Mouse (Mus musculus) CH12.LX (cell line): ENCODE measurements at regions not wholly inside any gene's neighbourhood (a gene's known extent, or its start where the extent isn't known, plus 50 kb on each side); places are given as distances from the start of the nearest gene placed in this dataset.

Source experiments
- DNase-seq: peaks from one replicate; pipeline ENCODE4 v3.0.0-alpha.2; 2013; ENCODE audit errors: extremely low read depth
- H3K27ac ChIP-seq: 2 replicates; pipeline ENCODE4 v1.5.1; 2012; ENCODE audit warnings: low read depth, mild to moderate bottlenecking, control low read depth, moderate library complexity; ENCODE audit not compliant: insufficient read depth
- H3K27me3 ChIP-seq: replicated peaks from 2 replicates; pipeline ENCODE3; 2012; ENCODE audit warnings: inconsistent platforms
- H3K36me3 ChIP-seq, 2 experiments: replicated peaks in 1 of 2; 2 replicates each; pipeline versions ENCODE3 to v1.6.1; 2012; ENCODE audit warnings: inconsistent platforms in 1 of 2, low read length in 1 of 2, mild to moderate bottlenecking in 1 of 2, mixed read lengths in 1 of 2, moderate library complexity in 1 of 2; ENCODE audit not compliant: control insufficient read depth in 1 of 2, insufficient read depth in 1 of 2
- H3K4me1 ChIP-seq, 2 experiments: 2 replicates each; pipeline ENCODE4 v1.6.1; 2012; ENCODE audit warnings: inconsistent platforms in 1 of 2, moderate library complexity in 1 of 2; ENCODE audit not compliant: insufficient read depth in 2 of 2, control insufficient read depth in 1 of 2
- H3K4me2 ChIP-seq: 2 replicates; pipeline ENCODE4 v1.6.1; 2012; ENCODE audit warnings: low read depth, mild to moderate bottlenecking, control low read depth; ENCODE audit not compliant: poor library complexity, insufficient read depth, severe bottlenecking
- H3K4me3 ChIP-seq, 3 experiments: fragments of 150-350 bp in 1 of 3; sonication (generic) in 1 of 3; replicated peaks in 1 of 3; 2 replicates each; pipeline versions ENCODE3 to v1.5.1; 2011 to 2012; ENCODE audit warnings: low read depth in 2 of 3, low read length in 2 of 3, mild to moderate bottlenecking in 2 of 3, moderate library complexity in 2 of 3, control low read depth in 1 of 3, improper control_type of control experiment in 1 of 3, inconsistent platforms in 1 of 3, mixed read lengths in 1 of 3; ENCODE audit not compliant: poor library complexity in 1 of 3
- H3K79me2 ChIP-seq: replicated peaks from 2 replicates; pipeline ENCODE4 v1.6.1; 2012; ENCODE audit warnings: mild to moderate bottlenecking, moderate library complexity; ENCODE audit not compliant: control insufficient read depth, poor library complexity, insufficient read depth, severe bottlenecking; ENCODE audit errors: extremely low read depth
- H3K9ac ChIP-seq: 2 replicates; pipeline ENCODE4 v1.6.1; 2012; ENCODE audit warnings: low read depth, mild to moderate bottlenecking, control low read depth, moderate library complexity; ENCODE audit not compliant: insufficient read depth
- H3K9me3 ChIP-seq: replicated peaks from 2 replicates; pipeline ENCODE3; 2012; ENCODE audit warnings: low read length, inconsistent platforms, mixed read lengths
- BHLHE40 ChIP-seq: IDR thresholded peaks from 2 replicates; pipeline ENCODE4 v1.6.1; 2011; ENCODE audit warnings: mild to moderate bottlenecking, low read depth, low read length, improper control_type of control experiment
- ELF1 ChIP-seq: IDR thresholded peaks from 2 replicates; pipeline ENCODE4 v1.6.1; 2014; ENCODE audit warnings: low read depth, mild to moderate bottlenecking, inconsistent platforms, low read length, improper control_type of control experiment
- EP300 ChIP-seq: IDR thresholded peaks from 2 replicates; pipeline ENCODE4 v1.6.1; 2011; ENCODE audit warnings: low read length, improper control_type of control experiment
- GABPA ChIP-seq: IDR thresholded peaks from 2 replicates; pipeline ENCODE4 v1.6.1; 2012; ENCODE audit warnings: low read depth, low read length, improper control_type of control experiment, inconsistent platforms; ENCODE audit not compliant: insufficient replicate concordance
- IRF4 ChIP-seq: IDR thresholded peaks from 2 replicates; pipeline ENCODE4 v1.6.1; 2014; ENCODE audit warnings: low read depth, mild to moderate bottlenecking, inconsistent platforms, low read length, improper control_type of control experiment
- JUN ChIP-seq: IDR thresholded peaks from 2 replicates; pipeline ENCODE4 v1.6.1; 2011; ENCODE audit warnings: low read depth, mild to moderate bottlenecking, low read length, improper control_type of control experiment, moderate library complexity; ENCODE audit not compliant: insufficient read depth
- JUND ChIP-seq: conservative IDR thresholded peaks from 2 replicates; pipeline ENCODE4 v1.6.1; 2011; ENCODE audit warnings: low read depth, low read length, improper control_type of control experiment
- KAT2A ChIP-seq: IDR thresholded peaks from 2 replicates; pipeline ENCODE4 v1.6.1; 2012; ENCODE audit warnings: low read length, improper control_type of control experiment, inconsistent platforms; ENCODE audit not compliant: insufficient replicate concordance
- MAFK ChIP-seq: IDR thresholded peaks from 2 replicates; pipeline ENCODE4 v1.6.1; 2011; ENCODE audit warnings: low read length, improper control_type of control experiment; ENCODE audit not compliant: insufficient replicate concordance
- MAZ ChIP-seq: IDR thresholded peaks from 2 replicates; pipeline ENCODE4 v1.6.1; 2012; ENCODE audit warnings: low read depth, mild to moderate bottlenecking, inconsistent platforms, low read length, improper control_type of control experiment, moderate library complexity
- MEF2A ChIP-seq: IDR thresholded peaks from 2 replicates; pipeline ENCODE4 v1.6.1; 2014; ENCODE audit warnings: low read depth, mild to moderate bottlenecking, inconsistent platforms, low read length, improper control_type of control experiment, borderline replicate concordance
- MXI1 ChIP-seq: IDR thresholded peaks from 2 replicates; pipeline ENCODE4 v1.6.1; 2011; ENCODE audit warnings: mild to moderate bottlenecking, low read depth, low read length, improper control_type of control experiment
- NELFE ChIP-seq: IDR thresholded peaks from 2 replicates; pipeline ENCODE4 v1.6.1; 2011; ENCODE audit warnings: low read depth, low read length, improper control_type of control experiment
- PAX5 ChIP-seq: IDR thresholded peaks from 2 replicates; pipeline ENCODE4 v1.6.1; 2012; ENCODE audit warnings: low read length, inconsistent platforms, mixed read lengths
- POLR2AphosphoS2 ChIP-seq: IDR thresholded peaks from 2 replicates; pipeline ENCODE4 v1.6.1; 2011; ENCODE audit warnings: low read depth, low read length, improper control_type of control experiment
- RCOR1 ChIP-seq: conservative IDR thresholded peaks from 2 replicates; pipeline ENCODE4 v1.6.1; 2012; ENCODE audit warnings: low read depth, mild to moderate bottlenecking, inconsistent platforms, low read length, improper control_type of control experiment
- SIN3A ChIP-seq: IDR thresholded peaks from 2 replicates; pipeline ENCODE4 v1.6.1; 2012; ENCODE audit warnings: low read length, improper control_type of control experiment, inconsistent platforms
- TBP ChIP-seq: conservative IDR thresholded peaks from 2 replicates; pipeline ENCODE4 v1.6.1; 2011; ENCODE audit warnings: low read depth, low read length, improper control_type of control experiment
- USF2 ChIP-seq: conservative IDR thresholded peaks from 2 replicates; pipeline ENCODE4 v1.6.1; 2011; ENCODE audit warnings: low read depth, low read length, improper control_type of control experiment
- ZC3H11A ChIP-seq: IDR thresholded peaks from 2 replicates; pipeline ENCODE4 v1.6.1; 2012; ENCODE audit warnings: low read depth, mild to moderate bottlenecking, inconsistent platforms, low read length, improper control_type of control experiment
- ZKSCAN1 ChIP-seq: IDR thresholded peaks from 2 replicates; pipeline ENCODE4 v1.6.1; 2012; ENCODE audit warnings: low read depth, inconsistent platforms, low read length, improper control_type of control experiment, borderline replicate concordance
- dilution Hi-C: fragments of 300-500 bp; cut with MboI; formaldehyde crosslinking; loops from 2 replicates; pipeline ENCODE4 v1.14.3; 2020; ENCODE audit warnings: low sequenced_read_pairs; ENCODE audit not compliant: extremely low pct_unique_long_range_greater_than_20kb, extremely low pct_ligation_motif_present
- in situ Hi-C: fragments of 300-500 bp; cut with MboI; formaldehyde crosslinking; loops from 3 replicates; pipeline ENCODE4 v1.14.3; 2019; ENCODE audit warnings: low sequenced_read_pairs, low pct_ligation_motif_present, low pct_unique_long_range_greater_than_20kb, mixed read lengths

DNA sequence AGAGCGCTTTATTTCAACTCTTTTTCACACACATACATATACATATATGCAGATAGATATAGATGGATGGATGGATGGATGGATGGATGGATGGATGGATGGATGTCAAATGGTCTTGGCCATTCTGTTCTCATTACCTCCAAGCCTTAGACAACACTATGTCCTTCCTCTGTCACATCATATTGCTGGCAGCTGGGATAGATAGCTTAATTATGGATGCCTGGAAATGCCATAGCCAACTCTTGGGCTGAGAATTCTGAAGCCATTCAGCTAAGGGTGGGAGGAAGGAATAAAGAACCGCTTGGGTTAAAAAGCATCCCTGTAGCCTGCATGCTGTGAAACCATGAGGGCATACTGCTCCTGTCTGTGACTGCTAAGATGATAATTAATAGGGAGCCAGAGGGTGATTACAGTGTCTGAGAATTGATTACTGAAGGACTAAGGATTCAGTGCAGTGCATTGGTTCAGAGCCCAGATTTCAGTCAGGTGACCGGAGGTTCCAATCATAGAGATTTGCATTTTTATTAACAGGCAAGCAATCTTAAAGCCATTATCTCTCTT is 290.5 kb upstream of the Sema6d start (continued):
- TF ChIP-seq KAT2A (no peak), JUN (no peak), ZC3H11A (no peak)

DNA sequence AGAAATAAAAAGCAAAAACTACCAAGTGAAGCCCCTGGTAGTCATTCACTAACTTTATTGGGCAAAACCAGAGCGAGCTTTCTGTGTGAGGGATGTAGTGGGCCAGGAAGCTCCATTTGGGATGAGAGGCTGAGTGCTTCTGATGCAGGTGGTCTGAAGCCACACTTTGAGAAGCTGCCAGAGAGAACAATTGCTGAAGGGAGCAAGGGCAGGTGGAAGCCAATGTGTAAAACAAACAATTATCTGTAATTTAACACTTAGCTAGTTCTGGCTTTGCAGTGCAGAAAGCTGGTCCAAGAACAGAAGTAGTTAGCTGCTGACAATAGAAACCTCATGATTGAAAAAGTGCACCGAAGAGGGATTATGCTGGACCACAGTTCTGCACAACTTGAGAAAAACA is 284.1 kb upstream of the Sema6d start:
- Histone ChIP-seq H3K79me2 (no peaks in the 10 kb centered on the region), H3K27me3 (no peaks in the 10 kb centered on the region), H3K9me3 (peaks cover 57% of the 10 kb centered on the region), H3K4me3 (no peak overlapping the region), H3K36me3 (no peaks in the 10 kb centered on the region), H3K9ac (no peak overlapping the region), H3K27ac (no peak overlapping the region), H3K4me1 (no peaks in the 10 kb centered on the region), H3K4me2 (no peak overlapping the region)
- dilution Hi-C loops (no loop called here), in situ Hi-C loops (no loop called here)
- no peak for TF ChIP-seq SIN3A
- no peak for TF ChIP-seq RCOR1
- no peak for TF ChIP-seq TBP
- no peak for TF ChIP-seq EP300
- no peak for TF ChIP-seq PAX5
- TF ChIP-seq ELF1 = no peak
- no peak for TF ChIP-seq MAFK
- TF ChIP-seq GABPA = no peak
- no peak for TF ChIP-seq BHLHE40
- no peak for TF ChIP-seq MEF2A
- no peak for DNase-seq

DNA sequence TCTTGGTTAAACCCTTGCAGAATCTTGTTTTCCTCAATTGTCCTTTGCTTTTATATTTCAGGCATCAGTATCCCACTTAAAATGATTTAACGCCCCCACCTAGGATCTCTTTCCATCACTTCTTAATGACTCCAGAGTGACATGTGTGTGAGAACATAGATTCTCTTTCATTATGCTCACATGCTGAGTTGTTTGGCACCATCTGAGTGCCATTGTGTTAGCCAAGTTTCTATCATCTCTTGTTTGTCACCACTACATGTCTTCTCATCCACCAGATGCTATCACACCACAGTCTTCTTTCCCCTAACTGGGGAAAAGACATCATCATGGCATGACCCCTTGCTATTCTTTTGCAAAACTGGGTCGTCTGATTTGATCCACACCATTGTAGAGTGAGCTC is 283.4 kb upstream of the Sema6d start:
- dilution Hi-C loops = no loop called here
- Histone ChIP-seq H3K4me3 (no peak overlapping the region), H3K27me3 (no peaks in the 10 kb centered on the region), H3K9ac (no peak overlapping the region), H3K9me3 (peaks cover 56% of the 10 kb centered on the region), H3K27ac (no peak overlapping the region), H3K36me3 (no peaks in the 10 kb centered on the region), H3K4me1 (no peaks in the 10 kb centered on the region), H3K4me2 (no peak overlapping the region), H3K79me2 (no peaks in the 10 kb centered on the region)
- no peak for TF ChIP-seq JUND
- TF ChIP-seq NELFE = no peak
- no peak for TF ChIP-seq ELF1
- no peak for TF ChIP-seq USF2
- no peak for TF ChIP-seq BHLHE40
- no peak for TF ChIP-seq GABPA
- TF ChIP-seq EP300 = no peak
- TF ChIP-seq ZKSCAN1 = no peak
- no peak for TF ChIP-seq IRF4
- TF ChIP-seq MAZ = no peak
- TF ChIP-seq MXI1 = no peak
- no peak for TF ChIP-seq MEF2A
- TF ChIP-seq POLR2AphosphoS2 = no peak
- no peak for DNase-seq
- in situ Hi-C loops = no loop called here
